Mouse (Mus musculus): ENCODE measurements around the gene Tmem141. TPM values are rescaled to one million over a fixed set of nuclear protein-coding genes. Genes with fewer than 3 reads are reported as not detected.

Tmem141 gene
- total and polyA plus RNA-seq, 2 experiments from 2014 or later: 45.7 to 58.3 TPM

GRCm38 (mm10) chr2:25575432-25576027 lies 46.3 kb downstream of the Tmem141 start:
- Histone ChIP-seq H3K9ac (replicated peaks; ENCODE audit: low read length, poor library complexity, severe bottlenecking) (peak overlapping the region; percentile 66; the same call in 1 of the 2 replicates), H3K4me1 (ENCODE audit: insufficient read depth, low read length) (peaks cover 16% of the 10 kb centered on the region), H3K27ac (ENCODE audit: low read depth, low read length) (peak overlapping the region; percentile 91), H3K27me3 (ENCODE audit: insufficient read depth, low read length) (peaks cover 37% of the 10 kb centered on the region), H3K4me3 (ENCODE audit: low read depth, low read length) (peak overlapping the region; percentile 59), H3K4me2 (ENCODE audit: low read depth, low read length, poor library complexity, severe bottlenecking) (peak overlapping the region; percentile 89), H3K36me3 (ENCODE audit: insufficient read depth, low read length) (peaks cover 37% of the 10 kb centered on the region), H3K9me3 (ENCODE audit: low read length) (no peaks in the 10 kb centered on the region)
- 13% methylated on average over 21 of the region's 21 CpGs for WGBS
- no peak for TF ChIP-seq CTCF (IDR thresholded peaks at IDR 0.05)
- ATAC-seq (ENCODE audit: low FRiP score) (no peak), DNase-seq (ENCODE audit: low spot score) (peak; percentile 24)

- DNase-seq (ENCODE audit: low spot score) (peak; percentile 99), ATAC-seq (ENCODE audit: low FRiP score) (peak; percentile 97)
- WGBS: under 1% methylated on average over 42 of the region's 45 CpGs
- Histone ChIP-seq H3K4me3 (ENCODE audit: low read depth, low read length) (peak within 1 kb of the TSS; percentile 59), H3K4me1 (ENCODE audit: insufficient read depth, low read length) (peaks cover 14% of the 10 kb centered on the region), H3K36me3 (ENCODE audit: insufficient read depth, low read length) (peaks cover 41% of the 10 kb centered on the region), H3K27me3 (ENCODE audit: insufficient read depth, low read length) (peaks cover 29% of the 10 kb centered on the region), H3K27ac (ENCODE audit: low read depth, low read length) (peak within 1 kb of the TSS; percentile 91), H3K4me2 (ENCODE audit: low read depth, low read length, poor library complexity, severe bottlenecking) (peak within 1 kb of the TSS; percentile 89), H3K9me3 (ENCODE audit: low read length) (no peaks in the 10 kb centered on the region), H3K9ac (replicated peaks; ENCODE audit: low read length, poor library complexity, severe bottlenecking) (peak within 1 kb of the TSS; percentile 66)
- no peak for TF ChIP-seq CTCF (IDR thresholded peaks at IDR 0.05)
Measured at GRCm38 (mm10) chr2:25574579-25575431, 47.0 kb downstream of the Tmem141 start, which contains the start of the genes Mamdc4 and Phpt1. Mamdc4 (minus strand) TSS chr2:25574845. Phpt1 (minus strand) TSS chr2:25575224.

- Histone ChIP-seq H3K27me3 (ENCODE audit: insufficient read depth, low read length) (peaks cover 23% of the 10 kb centered on the region), H3K36me3 (ENCODE audit: insufficient read depth, low read length) (peaks cover 38% of the 10 kb centered on the region), H3K4me1 (ENCODE audit: insufficient read depth, low read length) (peaks cover 11% of the 10 kb centered on the region; the same call in 1 of the 2 replicates), H3K9me3 (ENCODE audit: low read length) (no peaks in the 10 kb centered on the region), H3K4me3 (ENCODE audit: low read depth, low read length) (peak overlapping the region; percentile 59), H3K4me2 (ENCODE audit: low read depth, low read length, poor library complexity, severe bottlenecking) (peak overlapping the region; percentile 89), H3K27ac (ENCODE audit: low read depth, low read length) (peak overlapping the region; percentile 91), H3K9ac (replicated peaks; ENCODE audit: low read length, poor library complexity, severe bottlenecking) (peak overlapping the region; percentile 66)
- DNase-seq (ENCODE audit: low spot score) (no peak), ATAC-seq (ENCODE audit: low FRiP score) (no peak)
- TF ChIP-seq CTCF (IDR thresholded peaks at IDR 0.05): no peak
- WGBS: 19% methylated on average over 11 of the region's 11 CpGs
Measured at GRCm38 (mm10) chr2:25574136-25574535, 47.7 kb downstream of the Tmem141 start.

DNA sequence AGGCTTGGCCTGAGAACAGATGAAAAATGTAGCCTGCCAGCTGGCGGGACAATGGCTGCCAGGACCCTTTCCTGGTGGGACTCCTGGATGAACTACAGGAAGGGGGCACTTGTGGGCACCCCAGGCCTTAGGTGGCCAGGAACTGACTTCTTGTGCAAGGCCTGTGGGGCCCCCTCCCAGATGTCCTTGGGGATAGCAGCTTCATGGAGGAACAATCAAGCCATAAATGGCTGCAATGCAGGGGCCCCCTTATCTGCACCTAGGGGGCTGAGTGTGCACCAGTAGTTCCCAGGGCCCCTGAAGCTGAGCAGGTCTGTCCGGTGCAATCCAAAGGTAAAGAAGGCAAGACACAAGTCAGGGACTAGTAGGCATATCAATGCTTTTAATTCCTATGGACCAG lies 48.7 kb downstream of the Tmem141 start:
- Histone ChIP-seq H3K4me2 (ENCODE audit: low read depth, low read length, poor library complexity, severe bottlenecking) (peak overlapping the region; percentile 89; the same call in 1 of the 2 replicates), H3K4me1 (ENCODE audit: insufficient read depth, low read length) (peaks cover 11% of the 10 kb centered on the region; the same call in 1 of the 2 replicates), H3K27me3 (ENCODE audit: insufficient read depth, low read length) (peaks cover 12% of the 10 kb centered on the region), H3K4me3 (ENCODE audit: low read depth, low read length) (no peak overlapping the region), H3K9ac (replicated peaks; ENCODE audit: low read length, poor library complexity, severe bottlenecking) (no peak overlapping the region; the same call in 1 of the 2 replicates), H3K27ac (ENCODE audit: low read depth, low read length) (no peak overlapping the region), H3K9me3 (ENCODE audit: low read length) (no peaks in the 10 kb centered on the region), H3K36me3 (ENCODE audit: insufficient read depth, low read length) (peaks cover 34% of the 10 kb centered on the region; the same call in 1 of the 2 replicates)
- DNase-seq (ENCODE audit: low spot score) (no peak), ATAC-seq (ENCODE audit: low FRiP score) (no peak)
- 95% methylated on average over 2 of the region's 2 CpGs for WGBS
- no peak for TF ChIP-seq CTCF (IDR thresholded peaks at IDR 0.05)

DNA sequence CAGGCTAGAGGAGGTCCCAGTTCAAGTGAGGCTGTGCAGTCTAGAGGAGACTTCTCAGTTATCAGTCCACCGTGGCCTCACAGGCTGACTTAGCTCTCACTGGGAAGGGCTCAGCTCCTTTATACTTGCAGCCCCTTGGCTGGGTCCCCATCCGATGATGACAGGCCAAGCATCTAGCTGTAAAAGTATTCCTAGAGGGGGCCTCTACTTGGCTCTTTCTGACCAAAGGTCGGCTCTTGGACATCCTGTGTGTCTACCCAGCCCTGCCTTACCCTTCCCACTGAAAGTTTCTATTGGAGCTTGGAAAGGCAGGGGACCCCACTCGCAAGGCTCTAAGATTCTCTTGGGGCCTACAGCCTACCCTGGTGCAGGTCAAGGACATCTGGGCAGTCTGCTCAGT lies 50.6 kb downstream of the Tmem141 start:
- TF ChIP-seq CTCF (IDR thresholded peaks at IDR 0.05): no peak

More for the DNA sequence above, 50.6 kb downstream of the Tmem141 start:
- WGBS: 89% methylated on average over 4 of the region's 4 CpGs
- H3K4me2 ChIP-seq (ENCODE audit: low read depth, low read length, poor library complexity, severe bottlenecking): no peak overlapping the region
- H3K4me1 ChIP-seq (ENCODE audit: insufficient read depth, low read length): peaks cover 11% of the 10 kb centered on the region; the same call in 1 of the 2 replicates
- no peak overlapping the region for H3K9ac ChIP-seq (replicated peaks; ENCODE audit: low read length, poor library complexity, severe bottlenecking)
- H3K27ac ChIP-seq (ENCODE audit: low read depth, low read length): no peak overlapping the region
- no peak overlapping the region for H3K4me3 ChIP-seq (ENCODE audit: low read depth, low read length)
- no peak for ATAC-seq (ENCODE audit: low FRiP score)
- no peak for DNase-seq (ENCODE audit: low spot score)
- H3K9me3 ChIP-seq (ENCODE audit: low read length): no peaks in the 10 kb centered on the region
- H3K36me3 ChIP-seq (ENCODE audit: insufficient read depth, low read length): peaks cover 22% of the 10 kb centered on the region; the same call in 1 of the 2 replicates
- H3K27me3 ChIP-seq (ENCODE audit: insufficient read depth, low read length): no peaks in the 10 kb centered on the region; the same call in 1 of the 2 replicates

Other genes starting within 250 kb of the Tmem141 start
Only the 30 nearest of the 33 such genes appear.
- 199 and 234 TPM in 2 replicates for gene Npdc1, start 222.7 kb downstream of the Tmem141 start, total RNA-seq (2014; rRNA removed)
- gene Npdc1, start 222.7 kb downstream of the Tmem141 start, polyA plus RNA-seq (2015; fragmentation: Nextera tagmentation; extraction: Ambion mirVana): 470 and 481 TPM in 2 replicates
- 0.42 and 1.6 TPM in 2 replicates for gene Fut7, start 198.7 kb downstream of the Tmem141 start, total RNA-seq (2014; rRNA removed)
- 0.22 and 0.23 TPM in 2 replicates for gene Fut7, start 198.7 kb downstream of the Tmem141 start, polyA plus RNA-seq (2015; fragmentation: Nextera tagmentation; extraction: Ambion mirVana)
- gene Abca2, start 193.3 kb downstream of the Tmem141 start, total RNA-seq (2014; rRNA removed): 79.8 and 84.3 TPM in 2 replicates
- gene Abca2, start 193.3 kb downstream of the Tmem141 start, polyA plus RNA-seq (2015; fragmentation: Nextera tagmentation; extraction: Ambion mirVana): 13.5 and 14.5 TPM in 2 replicates
- gene Clic3, start 165.2 kb downstream of the Tmem141 start, total RNA-seq (2014; rRNA removed): 0.61 and 0.66 TPM in 2 replicates
- gene Clic3, start 165.2 kb downstream of the Tmem141 start, polyA plus RNA-seq (2015; fragmentation: Nextera tagmentation; extraction: Ambion mirVana): 2.0 and 2.4 TPM in 2 replicates
- 163 and 195 TPM in 2 replicates for gene Paxx, start 160.9 kb downstream of the Tmem141 start, total RNA-seq (2014; rRNA removed)
- 151 and 165 TPM in 2 replicates for gene Paxx, start 160.9 kb downstream of the Tmem141 start, polyA plus RNA-seq (2015; fragmentation: Nextera tagmentation; extraction: Ambion mirVana)
- gene Ptgds, start 152.0 kb downstream of the Tmem141 start, total RNA-seq (2014; rRNA removed): 2,128 and 2,726 TPM in 2 replicates
- 2,827 and 3,075 TPM in 2 replicates for gene Ptgds, start 152.0 kb downstream of the Tmem141 start, polyA plus RNA-seq (2015; fragmentation: Nextera tagmentation; extraction: Ambion mirVana)
- gene Lcn12, start 128.1 kb downstream of the Tmem141 start, total RNA-seq (2014; rRNA removed): not detected in 2 replicates
- not detected in 2 replicates for gene Lcn12, start 128.1 kb downstream of the Tmem141 start, polyA plus RNA-seq (2015; fragmentation: Nextera tagmentation; extraction: Ambion mirVana)
- gene Fbxw5, start 121.3 kb downstream of the Tmem141 start, total RNA-seq (2014; rRNA removed): 131 and 148 TPM in 2 replicates
- gene Fbxw5, start 121.3 kb downstream of the Tmem141 start, polyA plus RNA-seq (2015; fragmentation: Nextera tagmentation; extraction: Ambion mirVana): 106 and 113 TPM in 2 replicates
- gene C8g, start 120.3 kb downstream of the Tmem141 start, total RNA-seq (2014; rRNA removed): 2.7 and 4.4 TPM in 2 replicates
- 6.8 TPM in 2 replicates for gene C8g, start 120.3 kb downstream of the Tmem141 start, polyA plus RNA-seq (2015; fragmentation: Nextera tagmentation; extraction: Ambion mirVana)
- gene Traf2, start 75.1 kb downstream of the Tmem141 start, total RNA-seq (2014; rRNA removed): 5.5 and 7.6 TPM in 2 replicates
- 7.0 and 9.3 TPM in 2 replicates for gene Traf2, start 75.1 kb downstream of the Tmem141 start, polyA plus RNA-seq (2015; fragmentation: Nextera tagmentation; extraction: Ambion mirVana)
- gene Edf1, start 64.2 kb downstream of the Tmem141 start, total RNA-seq (2014; rRNA removed): 187 and 196 TPM in 2 replicates
- gene Edf1, start 64.2 kb downstream of the Tmem141 start, polyA plus RNA-seq (2015; fragmentation: Nextera tagmentation; extraction: Ambion mirVana): 389 and 392 TPM in 2 replicates
- gene Mamdc4, start 47.2 kb downstream of the Tmem141 start, total RNA-seq (2014; rRNA removed): 1.7 and 1.9 TPM in 2 replicates
- 0.32 TPM in 2 replicates for gene Mamdc4, start 47.2 kb downstream of the Tmem141 start, polyA plus RNA-seq (2015; fragmentation: Nextera tagmentation; extraction: Ambion mirVana)
- gene Phpt1, start 46.8 kb downstream of the Tmem141 start, total RNA-seq (2014; rRNA removed): 37.9 and 39.8 TPM in 2 replicates
- 192 and 209 TPM in 2 replicates for gene Phpt1, start 46.8 kb downstream of the Tmem141 start, polyA plus RNA-seq (2015; fragmentation: Nextera tagmentation; extraction: Ambion mirVana)
- gene Ajm1, start 40.2 kb downstream of the Tmem141 start, total RNA-seq (2014; rRNA removed): 23.1 and 30.9 TPM in 2 replicates
- 19.2 and 22.1 TPM in 2 replicates for gene Ajm1, start 40.2 kb downstream of the Tmem141 start, polyA plus RNA-seq (2015; fragmentation: Nextera tagmentation; extraction: Ambion mirVana)
- gene Rabl6, start 13.5 kb downstream of the Tmem141 start, total RNA-seq (2014; rRNA removed): 66.8 and 98.0 TPM in 2 replicates
- 56.7 and 61.2 TPM in 2 replicates for gene Rabl6, start 13.5 kb downstream of the Tmem141 start, polyA plus RNA-seq (2015; fragmentation: Nextera tagmentation; extraction: Ambion mirVana)
- gene Ccdc183, start 4.3 kb downstream of the Tmem141 start, total RNA-seq (2014; rRNA removed): not detected in 2 replicates
- gene Ccdc183, start 4.3 kb downstream of the Tmem141 start, polyA plus RNA-seq (2015; fragmentation: Nextera tagmentation; extraction: Ambion mirVana): 0.26 and 0.36 TPM in 2 replicates
- gene Fcna, start 6.0 kb upstream of the Tmem141 start, total RNA-seq (2014; rRNA removed): 5.7 and 7.2 TPM in 2 replicates
- 5.1 and 5.3 TPM in 2 replicates for gene Fcna, start 6.0 kb upstream of the Tmem141 start, polyA plus RNA-seq (2015; fragmentation: Nextera tagmentation; extraction: Ambion mirVana)
- gene Lcn8, start 31.1 kb upstream of the Tmem141 start, total RNA-seq (2014; rRNA removed): not detected in 2 replicates
- gene Lcn8, start 31.1 kb upstream of the Tmem141 start, polyA plus RNA-seq (2015; fragmentation: Nextera tagmentation; extraction: Ambion mirVana): not detected in 2 replicates
- not detected in 2 replicates for gene Lcn5, start 35.9 kb upstream of the Tmem141 start, total RNA-seq (2014; rRNA removed)
- gene Lcn5, start 35.9 kb upstream of the Tmem141 start, polyA plus RNA-seq (2015; fragmentation: Nextera tagmentation; extraction: Ambion mirVana): not detected in 2 replicates
- gene Lcn6, start 54.8 kb upstream of the Tmem141 start, total RNA-seq (2014; rRNA removed): not detected in 2 replicates
- gene Lcn6, start 54.8 kb upstream of the Tmem141 start, polyA plus RNA-seq (2015; fragmentation: Nextera tagmentation; extraction: Ambion mirVana): not detected in 2 replicates
- gene Lcn10, start 60.7 kb upstream of the Tmem141 start, total RNA-seq (2014; rRNA removed): not detected in 2 replicates
- not detected in 2 replicates for gene Lcn10, start 60.7 kb upstream of the Tmem141 start, polyA plus RNA-seq (2015; fragmentation: Nextera tagmentation; extraction: Ambion mirVana)
- gene Obp2a, start 78.0 kb upstream of the Tmem141 start, total RNA-seq (2014; rRNA removed): not detected in 2 replicates
- gene Obp2a, start 78.0 kb upstream of the Tmem141 start, polyA plus RNA-seq (2015; fragmentation: Nextera tagmentation; extraction: Ambion mirVana): not detected in 2 replicates
- gene Bmyc, start 84.7 kb upstream of the Tmem141 start, total RNA-seq (2014; rRNA removed): 87.1 and 89.2 TPM in 2 replicates
- 229 TPM in 2 replicates for gene Bmyc, start 84.7 kb upstream of the Tmem141 start, polyA plus RNA-seq (2015; fragmentation: Nextera tagmentation; extraction: Ambion mirVana)
- gene Obp2b, start 115.0 kb upstream of the Tmem141 start, total RNA-seq (2014; rRNA removed): not detected in 2 replicates
- not detected in 2 replicates for gene Obp2b, start 115.0 kb upstream of the Tmem141 start, polyA plus RNA-seq (2015; fragmentation: Nextera tagmentation; extraction: Ambion mirVana)
- gene Lcn3, start 143.6 kb upstream of the Tmem141 start, total RNA-seq (2014; rRNA removed): not detected in 2 replicates
- not detected in 2 replicates for gene Lcn3, start 143.6 kb upstream of the Tmem141 start, polyA plus RNA-seq (2015; fragmentation: Nextera tagmentation; extraction: Ambion mirVana)
- gene Lcn11, start 155.0 kb upstream of the Tmem141 start, total RNA-seq (2014; rRNA removed): not detected in 2 replicates
- not detected in 2 replicates for gene Lcn11, start 155.0 kb upstream of the Tmem141 start, polyA plus RNA-seq (2015; fragmentation: Nextera tagmentation; extraction: Ambion mirVana)
- not detected in 2 replicates for gene Gm13539, start 160.3 kb upstream of the Tmem141 start, total RNA-seq (2014; rRNA removed)
- gene Gm13539, start 160.3 kb upstream of the Tmem141 start, polyA plus RNA-seq (2015; fragmentation: Nextera tagmentation; extraction: Ambion mirVana): not detected in 2 replicates
- gene Glt6d1, start 193.8 kb upstream of the Tmem141 start, total RNA-seq (2014; rRNA removed): not detected in 2 replicates
- not detected in 2 replicates for gene Glt6d1, start 193.8 kb upstream of the Tmem141 start, polyA plus RNA-seq (2015; fragmentation: Nextera tagmentation; extraction: Ambion mirVana)
- gene Lcn9, start 201.1 kb upstream of the Tmem141 start, total RNA-seq (2014; rRNA removed): not detected in 2 replicates
- not detected in 2 replicates for gene Lcn9, start 201.1 kb upstream of the Tmem141 start, polyA plus RNA-seq (2015; fragmentation: Nextera tagmentation; extraction: Ambion mirVana)
- not detected in 2 replicates for gene Sohlh1, start 225.2 kb upstream of the Tmem141 start, total RNA-seq (2014; rRNA removed)
- not detected in 2 replicates for gene Sohlh1, start 225.2 kb upstream of the Tmem141 start, polyA plus RNA-seq (2015; fragmentation: Nextera tagmentation; extraction: Ambion mirVana)

Data from midbrain, postnatal 0 days (tissue).